Mouse (Mus musculus) right cerebral cortex, postnatal 4 days (tissue): Measurements from ENCODE around the gene Ptprk.

Source experiments
- DNase-seq: peaks from one replicate; pipeline ENCODE4 v3.0.0-alpha.2; 2022

The Ptprk gene

DNA sequence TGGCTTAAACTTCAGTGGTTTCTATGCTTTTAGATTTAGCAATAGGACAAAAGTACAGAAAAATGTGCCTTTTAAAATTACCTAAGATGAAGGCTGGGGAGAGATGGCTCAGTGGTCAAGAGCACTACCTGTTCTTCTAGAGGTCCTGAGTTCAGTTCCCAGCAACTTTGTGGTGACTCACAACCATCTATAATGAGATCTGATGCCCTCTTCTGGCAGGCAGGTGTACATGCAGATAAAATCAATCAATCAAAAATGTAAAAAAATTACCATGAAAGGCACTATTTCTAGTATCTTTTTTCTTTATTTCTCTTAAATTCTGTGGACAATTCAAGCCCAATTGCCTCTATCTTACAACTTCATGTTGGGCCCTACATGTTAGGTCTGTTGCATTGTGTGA is 42.4 kb downstream of the Ptprk start:
- no peak for DNase-seq

DNA sequence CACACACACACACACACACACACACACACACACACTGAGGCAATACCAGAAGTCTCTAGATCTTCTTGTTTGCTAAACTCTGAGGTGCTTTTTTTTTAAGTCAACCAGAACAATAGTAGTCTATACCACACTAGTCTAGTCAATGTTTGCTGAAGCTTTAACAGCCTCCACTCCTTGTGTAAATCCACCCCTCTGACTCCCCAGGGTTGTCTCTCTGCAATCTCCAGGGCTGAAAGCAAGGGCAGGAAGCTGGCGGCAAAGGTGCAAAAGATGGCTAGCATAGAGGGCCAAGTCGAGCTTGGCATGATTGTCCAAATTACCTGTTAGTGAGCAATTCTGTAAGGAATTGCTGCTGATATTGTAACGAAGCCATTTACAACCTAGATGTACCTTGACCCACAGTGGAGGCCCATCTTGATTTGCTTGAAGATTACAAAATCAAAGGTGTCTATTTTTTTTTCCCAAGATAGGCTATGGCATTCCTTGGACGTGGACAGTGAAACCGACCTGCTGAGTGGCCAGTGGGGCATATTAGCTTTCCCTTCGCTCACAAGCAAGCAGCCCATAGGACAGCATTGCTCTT is 44.3 kb downstream of the Ptprk start:
- DNase-seq = no peak

GRCm38 (mm10) chr10:28123881-28124280 is 49.3 kb downstream of the Ptprk start:
- DNase-seq = no peak

GRCm38 (mm10) chr10:28128011-28128410 is 53.4 kb downstream of the Ptprk start:
- peak; percentile 12 for DNase-seq

GRCm38 (mm10) chr10:28128450-28128849 is 53.8 kb downstream of the Ptprk start:
- DNase-seq = no peak

- no peak for DNase-seq
Observed at GRCm38 (mm10) chr10:28130422-28130821, 55.8 kb downstream of the Ptprk start.

GRCm38 (mm10) chr10:28133770-28134169 is 59.1 kb downstream of the Ptprk start:
- no peak for DNase-seq

- no peak for DNase-seq
Observed at GRCm38 (mm10) chr10:28138399-28138798, 63.8 kb downstream of the Ptprk start.

DNA sequence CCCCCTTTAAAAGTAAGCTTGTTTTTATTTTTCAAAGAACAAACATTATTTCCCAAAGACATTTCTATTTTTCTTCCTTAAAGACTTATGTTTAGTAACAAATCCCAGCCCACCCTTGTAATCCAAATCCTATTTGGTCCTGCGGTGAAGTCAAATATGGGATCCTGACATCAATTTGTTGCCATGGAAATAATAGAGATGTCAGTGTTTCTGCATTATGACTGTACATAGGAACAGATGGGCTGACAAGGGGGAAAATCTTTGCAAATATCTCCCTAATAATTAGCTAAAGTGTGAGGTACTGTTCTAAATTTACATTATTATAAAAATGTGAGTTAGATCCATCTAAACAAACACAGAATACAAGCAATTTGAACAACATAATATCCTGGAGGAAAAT is 69.8 kb downstream of the Ptprk start:
- no peak for DNase-seq

GRCm38 (mm10) chr10:28145326-28145725 is 70.7 kb downstream of the Ptprk start:
- no peak for DNase-seq

DNA sequence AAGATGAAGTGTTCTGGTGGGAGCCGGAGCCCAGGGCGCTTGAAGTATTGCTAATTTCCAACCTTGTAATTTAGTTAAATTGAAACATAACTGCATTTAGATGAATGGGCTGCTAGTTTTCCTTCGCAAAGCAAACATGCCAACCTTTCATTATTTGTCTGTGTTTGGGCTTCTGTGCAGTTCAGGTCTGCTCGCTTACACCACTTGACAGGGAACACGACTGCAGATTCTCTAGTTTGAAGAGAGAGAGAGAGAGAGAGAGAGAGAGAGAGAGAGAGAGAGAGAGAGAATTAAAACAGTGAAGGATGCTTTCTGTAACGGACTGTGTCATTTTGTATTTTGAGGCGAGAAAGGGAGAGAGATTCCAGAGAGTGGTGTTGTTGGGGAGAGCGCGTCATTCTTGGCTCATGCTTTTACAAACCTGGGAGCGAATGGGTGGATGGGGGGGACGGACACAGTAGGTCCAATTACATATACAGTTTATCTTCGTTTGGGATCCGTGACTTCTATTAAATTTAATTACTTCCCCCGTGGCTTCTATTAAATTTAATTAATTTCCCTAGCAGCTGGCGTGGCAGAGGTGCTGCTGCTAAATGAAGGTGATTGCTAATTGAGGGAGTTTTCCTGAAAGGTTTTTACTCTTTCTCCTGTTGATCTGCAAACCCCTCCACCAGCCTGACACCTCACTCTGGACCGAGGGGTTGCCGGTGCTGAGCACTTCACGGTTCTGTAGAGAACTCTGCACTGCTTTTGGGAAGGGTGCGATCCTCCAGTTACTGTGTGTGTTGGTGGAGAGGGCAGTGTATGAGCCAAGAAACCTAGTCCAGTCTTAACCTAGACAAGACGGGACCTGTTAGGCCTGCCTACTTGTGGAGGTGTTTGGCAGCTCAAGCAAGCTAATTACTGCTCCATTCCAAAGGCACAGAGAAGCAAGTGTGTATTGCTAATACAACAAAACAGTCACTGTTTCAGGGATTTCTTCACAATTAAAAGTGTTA is 81.4 kb downstream of the Ptprk start:
- DNase-seq = no peak

- no peak for DNase-seq
Observed at GRCm38 (mm10) chr10:28159716-28160115, 85.1 kb downstream of the Ptprk start.

- DNase-seq = no peak
Observed at GRCm38 (mm10) chr10:28161306-28161705, 86.7 kb downstream of the Ptprk start.

GRCm38 (mm10) chr10:28164250-28164649 is 89.6 kb downstream of the Ptprk start:
- DNase-seq = peak; percentile 35

- DNase-seq = no peak
Observed at GRCm38 (mm10) chr10:28164746-28165145, 90.1 kb downstream of the Ptprk start.

GRCm38 (mm10) chr10:28166610-28167009 is 92.0 kb downstream of the Ptprk start:
- no peak for DNase-seq

DNA sequence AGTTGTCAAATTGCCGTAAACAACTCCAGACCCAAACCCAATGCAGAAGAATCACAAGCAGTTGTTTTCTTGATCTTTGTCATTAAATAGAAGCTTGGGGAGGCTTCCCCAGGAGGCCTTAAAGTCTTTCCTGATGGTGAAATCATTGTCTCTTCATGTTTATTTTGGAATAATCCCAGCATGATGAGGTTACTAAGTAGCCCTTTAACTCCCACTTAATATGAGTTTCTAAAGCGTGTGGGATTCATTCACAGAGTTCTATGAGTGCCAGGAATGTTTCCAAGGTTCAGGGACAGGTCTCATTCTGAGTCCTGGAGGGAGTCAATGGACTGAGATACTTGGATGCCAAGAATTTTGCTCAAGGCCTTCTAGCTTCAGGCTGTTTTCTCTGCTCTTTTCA is 92.5 kb downstream of the Ptprk start:
- no peak for DNase-seq

DNA sequence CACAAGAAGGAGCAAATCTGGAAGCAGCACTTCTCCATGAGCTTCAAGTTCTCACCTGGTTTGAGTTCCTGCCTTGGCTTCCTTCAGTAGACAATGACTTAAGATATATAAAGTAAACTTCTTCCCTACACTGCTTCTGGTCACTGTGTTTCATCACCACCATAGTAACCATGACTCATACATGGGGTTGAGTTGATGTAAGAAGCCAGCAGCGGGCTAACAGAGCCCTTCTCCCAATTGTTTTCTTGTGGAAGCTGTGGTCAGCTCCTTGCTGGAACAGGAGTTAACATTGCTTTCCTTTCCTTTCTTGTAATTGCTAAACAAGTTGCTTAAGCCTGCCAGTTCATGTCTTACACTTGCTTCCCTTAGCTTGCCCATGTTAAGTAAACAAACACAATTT is 96.6 kb downstream of the Ptprk start:
- no peak for DNase-seq

DNA sequence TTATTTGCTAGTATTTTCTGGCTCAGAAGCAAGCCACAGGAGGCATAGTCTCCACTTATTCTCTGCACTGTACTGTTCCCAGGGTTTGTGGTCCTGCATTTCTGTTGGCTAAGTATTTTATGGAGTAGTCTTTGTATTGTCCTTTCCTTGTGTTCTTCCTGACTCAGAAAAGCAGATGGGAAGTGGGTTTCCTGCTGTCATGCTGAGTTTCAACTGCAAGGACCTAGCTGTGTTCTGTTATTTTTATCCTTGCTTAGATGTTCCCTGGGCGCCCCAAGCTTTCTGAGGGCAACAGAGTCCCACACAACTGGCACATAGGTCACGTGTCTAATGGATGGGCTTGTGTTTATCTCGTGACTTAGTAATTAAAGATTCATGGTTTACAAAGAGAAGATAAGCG is 104.3 kb downstream of the Ptprk start:
- DNase-seq = no peak

DNA sequence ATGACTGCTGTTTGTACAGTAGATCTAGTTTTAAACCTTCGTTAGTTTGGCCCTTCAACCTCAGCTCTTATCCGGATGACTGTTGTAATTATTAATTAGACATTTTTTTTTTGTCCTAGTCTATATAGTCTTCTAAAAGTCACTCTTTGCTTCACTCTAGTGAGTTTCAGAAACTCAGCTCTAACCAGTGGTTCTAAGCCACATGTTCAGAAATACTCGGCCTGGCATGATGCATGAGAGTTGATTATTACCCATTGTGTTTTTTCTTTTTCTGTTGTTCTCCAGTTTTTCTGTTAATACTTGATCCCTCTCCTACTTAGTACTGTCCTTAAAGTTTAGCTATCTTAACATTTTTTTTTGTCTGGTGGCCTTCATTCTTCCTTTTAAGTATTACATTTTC is 107.5 kb downstream of the Ptprk start:
- DNase-seq = no peak

DNA sequence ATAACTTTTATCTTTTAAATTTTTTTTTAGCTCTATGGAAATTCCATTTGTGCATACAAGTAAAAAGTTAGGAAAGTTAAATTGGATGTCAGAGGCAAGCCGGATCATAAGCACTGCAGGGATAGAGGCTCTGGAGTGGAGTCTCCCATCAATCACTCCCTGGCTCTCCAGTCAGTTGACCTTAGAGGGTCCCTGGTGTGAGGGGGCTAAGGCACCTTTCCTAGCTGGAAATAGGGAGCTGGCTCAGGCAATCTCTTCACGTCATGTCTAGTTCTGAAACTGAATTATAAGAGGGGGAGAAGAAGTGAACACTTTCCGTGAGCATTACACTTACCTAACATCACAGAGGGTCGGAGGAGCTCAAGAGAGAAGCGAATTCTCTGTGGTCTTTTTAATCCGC is 110.1 kb downstream of the Ptprk start:
- no peak for DNase-seq

GRCm38 (mm10) chr10:28185326-28185725 is 110.7 kb downstream of the Ptprk start:
- DNase-seq = no peak

GRCm38 (mm10) chr10:28186018-28186800 is 111.6 kb downstream of the Ptprk start:
- no peak for DNase-seq

- DNase-seq = no peak
Observed at GRCm38 (mm10) chr10:28191440-28191839, 116.8 kb downstream of the Ptprk start.
